Mouse (Mus musculus) heart, adult 2 months (tissue): ENCODE data around the gene Ppil4. TPM values are rescaled to one million over a fixed set of nuclear protein-coding genes. Genes with fewer than 3 reads are reported as not detected.
A peak's percentile ranks its signal among the peaks of the same experiment; 100 is the strongest.

Experiments
- DNase-seq, 2 experiments: peaks; one replicate each; pipeline ENCODE4 v3.0.0; 2021
- H3K27ac ChIP-seq: fragments of 200-600 bp; 2 replicates; pipeline ENCODE4 v1.8.1; 2022
- H3K27me3 ChIP-seq: fragments of 200-500 bp; 2 replicates; pipeline ENCODE4 v1.6.1; 2012; ENCODE audit warnings: mild to moderate bottlenecking, low read length, inconsistent platforms, mixed read lengths; ENCODE audit not compliant: control insufficient read depth, insufficient read depth
- H3K36me3 ChIP-seq: fragments of 200-500 bp; 2 replicates; pipeline ENCODE4 v1.6.1; 2012; ENCODE audit warnings: low read length, inconsistent platforms; ENCODE audit not compliant: control insufficient read depth, insufficient read depth
- H3K4me1 ChIP-seq: fragments of 200-500 bp; 2 replicates; pipeline ENCODE4 v1.6.1; 2011; ENCODE audit warnings: low read length; ENCODE audit not compliant: control insufficient read depth, insufficient read depth
- H3K4me3 ChIP-seq: fragments of 200-600 bp; 2 replicates; pipeline ENCODE4 v1.8.1; 2022
- H3K79me2 ChIP-seq: fragments of 200-500 bp; replicated peaks from 2 replicates; pipeline ENCODE4 v1.6.1; 2012; ENCODE audit warnings: mild to moderate bottlenecking, inconsistent platforms, low read length, moderate library complexity, mixed read lengths; ENCODE audit not compliant: control insufficient read depth, insufficient read depth
- H3K9ac ChIP-seq: fragments of 200-500 bp; 2 replicates; pipeline ENCODE4 v1.6.1; 2012; ENCODE audit warnings: low read depth, mild to moderate bottlenecking, control low read depth, inconsistent platforms, low read length, mixed read lengths
- CTCF ChIP-seq: fragments of 200-600 bp; IDR thresholded peaks from 2 replicates; pipeline ENCODE4 v1.8.1; 2022; ENCODE audit warnings: antibody characterized with exemption, mild to moderate bottlenecking, moderate library complexity
- EP300 ChIP-seq: fragments of 200-500 bp; IDR thresholded peaks from 2 replicates; pipeline ENCODE4 v1.6.1; 2011; ENCODE audit warnings: low read depth, low read length, control low read depth; ENCODE audit not compliant: insufficient read depth
- POLR2A ChIP-seq: fragments of 200-500 bp; IDR thresholded peaks from 2 replicates; pipeline ENCODE4 v1.6.1; 2011; ENCODE audit warnings: mild to moderate bottlenecking, low read depth, low read length, control low read depth; ENCODE audit not compliant: insufficient read depth
- WGBS: fragments of 180-500 bp; shearing (Covaris S2); methylation state at CpG from one replicate; pipeline ENCODE4 v1.1.7; 2018; 5-methylcytosine and 5-hydroxymethylcytosine counted together
- intact Hi-C: fragments of 180-260 bp; cut with DNase I; formaldehyde crosslinking; loops from one replicate; pipeline ENCODE4 v1.15.1; 2025
- polyA plus RNA-seq: library from polyadenylated mRNA; depleted of rRNA; stranded (reverse); fragments of >200 nt; gene quantifications from 2 replicates; pipeline ENCODE4 v1.2.3, GENCODE M21; 2012
- total RNA-seq, 2 experiments: library from RNA; stranded (reverse); gene quantifications; 2 replicates each; pipeline ENCODE4 v1.2.3; 2021

The Ppil4 gene
- total and polyA plus RNA-seq, 3 experiments = 5.3 to 15.3 (median 14.8) TPM

DNA sequence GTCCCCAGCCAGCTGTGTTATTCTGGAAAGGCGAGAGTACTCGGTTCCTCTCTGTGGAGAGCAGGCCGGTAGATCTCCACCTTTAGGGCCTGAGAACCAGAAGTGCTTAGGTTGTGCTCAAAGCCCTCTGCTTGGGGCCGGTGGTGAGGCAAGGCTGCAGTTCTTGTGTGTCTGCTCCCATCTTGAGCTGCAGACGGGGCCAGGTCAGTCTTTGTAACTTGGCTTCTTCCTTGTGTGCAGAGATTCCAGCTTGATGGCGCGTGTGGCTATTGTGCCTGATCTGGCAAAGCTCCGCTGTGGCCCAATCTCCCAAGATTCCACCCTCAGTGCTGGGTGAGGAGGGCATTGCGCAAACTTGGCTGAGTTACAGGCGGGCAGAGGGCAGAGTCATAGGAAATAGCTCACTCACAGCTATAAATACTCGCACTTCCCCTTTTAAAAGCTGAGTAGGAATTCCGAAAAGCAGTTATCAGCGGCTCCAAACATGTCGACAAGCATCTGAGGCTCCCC lies 48.9 kb downstream of the Ppil4 start:
- Histone ChIP-seq H3K4me1 (peaks cover 7% of the 10 kb centered on the region), H3K27ac (peak overlapping the region; percentile 75), H3K36me3 (no peaks in the 10 kb centered on the region), H3K9ac (peak overlapping the region; percentile 11; the same call in 1 of the 2 replicates), H3K79me2 (no peaks in the 10 kb centered on the region), H3K4me3 (no peak overlapping the region; the same call in 1 of the 2 replicates), H3K27me3 (no peaks in the 10 kb centered on the region)
- peak; percentile 80 to 90 for DNase-seq
- WGBS = 2% methylated on average over 14 of the region's 14 CpGs
- TF ChIP-seq CTCF (no peak), EP300 (peak; percentile 80; the same call in 1 of the 2 replicates), POLR2A (0 out of 2 replicates have a peak, but pooled peaks have one; percentile 39)
- intact Hi-C loops = no loop called here

- H3K9ac ChIP-seq = no peak overlapping the region
- no peak overlapping the region for H3K27ac ChIP-seq
- no peak overlapping the region for H3K4me3 ChIP-seq
- H3K27me3 ChIP-seq = no peaks in the 10 kb centered on the region
- intact Hi-C loops = no loop called here
- no peak for TF ChIP-seq EP300
- TF ChIP-seq CTCF = no peak
- TF ChIP-seq POLR2A = no peak
- H3K36me3 ChIP-seq = no peaks in the 10 kb centered on the region
- 77% methylated on average over 4 of the region's 4 CpGs for whole genome bisulfite sequencing
- DNase-seq = no peak
- peaks cover 7% of the 10 kb centered on the region for H3K4me1 ChIP-seq
- H3K79me2 ChIP-seq = no peaks in the 10 kb centered on the region
Measured at GRCm38 (mm10) chr10:7843181-7843580, 50.5 kb downstream of the Ppil4 start.

DNA sequence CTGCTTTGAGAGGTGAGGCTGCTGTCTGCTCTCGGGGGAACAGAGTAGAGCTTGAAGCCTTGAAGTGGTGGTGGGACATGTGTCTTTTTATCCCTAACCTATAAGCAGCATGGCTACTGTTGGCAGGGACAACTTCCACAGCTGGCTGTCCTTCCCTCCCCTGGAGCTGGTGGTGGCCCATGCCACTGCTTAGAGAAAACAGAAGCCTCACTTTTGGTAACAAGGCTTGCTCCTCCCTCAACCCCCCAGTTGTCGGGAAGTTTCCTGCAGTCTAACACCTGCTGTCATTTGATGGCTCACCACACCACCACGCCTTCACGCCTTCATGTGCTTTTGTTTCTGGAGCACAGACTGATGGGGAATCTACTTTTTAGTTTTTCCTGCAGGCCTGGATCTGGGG lies 51.5 kb downstream of the Ppil4 start:
- no peak for TF ChIP-seq CTCF
- intact Hi-C loops = no loop called here
- Histone ChIP-seq H3K27ac (no peak overlapping the region), H3K79me2 (no peaks in the 10 kb centered on the region), H3K27me3 (no peaks in the 10 kb centered on the region), H3K9ac (no peak overlapping the region), H3K4me3 (no peak overlapping the region), H3K36me3 (no peaks in the 10 kb centered on the region), H3K4me1 (peaks cover 7% of the 10 kb centered on the region)
- WGBS = 87% methylated on average over 4 of the region's 4 CpGs
- no peak for DNase-seq

GRCm38 (mm10) chr10:7845136-7845535 lies 52.4 kb downstream of the Ppil4 start:
- intact Hi-C loops = no loop called here
- Histone ChIP-seq H3K36me3 (no peaks in the 10 kb centered on the region), H3K4me3 (no peak overlapping the region), H3K9ac (no peak overlapping the region), H3K4me1 (peaks cover 7% of the 10 kb centered on the region), H3K79me2 (no peaks in the 10 kb centered on the region), H3K27ac (no peak overlapping the region), H3K27me3 (no peaks in the 10 kb centered on the region)
- 73% methylated on average over 8 of the region's 8 CpGs for WGBS
- TF ChIP-seq POLR2A (no peak), CTCF (no peak), EP300 (no peak)
- no peak for DNase-seq

DNA sequence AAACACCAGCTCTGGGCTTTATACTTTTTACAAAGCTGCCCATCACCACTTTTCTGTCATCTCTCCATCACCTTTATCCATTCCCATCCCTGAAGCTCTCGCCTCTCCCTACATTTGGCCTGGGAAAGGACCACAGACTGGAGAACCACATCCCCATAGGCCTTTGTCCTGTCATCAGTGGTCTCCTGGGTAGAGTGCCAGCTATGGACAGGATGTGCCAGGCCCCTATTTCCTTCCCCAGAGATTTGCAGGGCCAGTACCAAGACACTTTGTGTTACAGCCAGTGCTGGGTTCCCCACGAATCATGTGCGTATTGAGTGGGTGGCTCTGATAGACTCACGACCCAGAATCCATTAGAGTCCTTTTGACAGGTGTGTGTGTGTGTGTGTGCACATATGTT lies 53.3 kb downstream of the Ppil4 start:
- H3K27ac ChIP-seq = no peak overlapping the region
- no peak for TF ChIP-seq CTCF
- no peak for TF ChIP-seq EP300
- TF ChIP-seq POLR2A = no peak
- H3K9ac ChIP-seq = no peak overlapping the region
- H3K4me3 ChIP-seq = no peak overlapping the region
- no peaks in the 10 kb centered on the region for H3K27me3 ChIP-seq
- DNase-seq = no peak
- 87% methylated on average over 4 of the region's 4 CpGs for WGBS
- H3K4me1 ChIP-seq = peaks cover 6% of the 10 kb centered on the region
- H3K79me2 ChIP-seq = no peaks in the 10 kb centered on the region
- no peaks in the 10 kb centered on the region for H3K36me3 ChIP-seq
- intact Hi-C loops = no loop called here

- TF ChIP-seq EP300 (no peak), CTCF (no peak)
- Histone ChIP-seq H3K36me3 (no peaks in the 10 kb centered on the region), H3K79me2 (no peaks in the 10 kb centered on the region), H3K9ac (no peak overlapping the region), H3K4me1 (no peaks in the 10 kb centered on the region), H3K27me3 (no peaks in the 10 kb centered on the region), H3K4me3 (no peak overlapping the region), H3K27ac (no peak overlapping the region)
- intact Hi-C loops = no loop called here
- WGBS = 56% methylated on average over 2 of the region's 2 CpGs
- DNase-seq = no peak
Measured at GRCm38 (mm10) chr10:7847166-7847605, 54.5 kb downstream of the Ppil4 start.
